Mouse (Mus musculus) kidney, adult 2 months (tissue): ENCODE results near the gene Mcm6. TPM values are rescaled to one million over a fixed set of nuclear protein-coding genes. Genes with fewer than 3 reads are reported as not detected.
A peak's percentile ranks its signal among the peaks of the same experiment; 100 is the strongest.

Experiments
- DNase-seq: peaks from one replicate; pipeline ENCODE4 v3.0.0; 2021
- H3K27ac ChIP-seq: fragments of 200-500 bp; 2 replicates; pipeline ENCODE4 v1.5.1; 2012; ENCODE audit warnings: low read depth, low read length, control low read depth, inconsistent platforms; ENCODE audit not compliant: insufficient read depth
- H3K27me3 ChIP-seq: fragments of 200-500 bp; replicated peaks from 2 replicates; pipeline ENCODE4 v1.6.1; 2012; ENCODE audit warnings: mild to moderate bottlenecking, moderate library complexity, low read length, inconsistent platforms; ENCODE audit not compliant: control insufficient read depth, insufficient read depth
- H3K36me3 ChIP-seq: fragments of 200-500 bp; 2 replicates; pipeline ENCODE4 v1.6.1; 2012; ENCODE audit warnings: mild to moderate bottlenecking, moderate library complexity, low read length, inconsistent platforms; ENCODE audit not compliant: control insufficient read depth, insufficient read depth
- H3K4me1 ChIP-seq: fragments of 200-500 bp; 2 replicates; pipeline ENCODE4 v1.6.1; 2011; ENCODE audit warnings: low read length; ENCODE audit not compliant: control insufficient read depth, insufficient read depth
- H3K4me3 ChIP-seq: fragments of 200-500 bp; 2 replicates; pipeline ENCODE4 v1.5.1; 2011; ENCODE audit warnings: mild to moderate bottlenecking, low read depth, low read length, control low read depth; ENCODE audit not compliant: insufficient read depth
- CTCF ChIP-seq: fragments of 200-500 bp; conservative IDR thresholded peaks from 2 replicates; pipeline ENCODE4 v1.5.1; 2011; ENCODE audit warnings: low read depth, mild to moderate bottlenecking, control low read depth, low read length, moderate library complexity, mixed read lengths; ENCODE audit not compliant: insufficient read depth, insufficient read length
- POLR2A ChIP-seq: fragments of 200-500 bp; IDR thresholded peaks from one replicate; pipeline ENCODE4 v1.6.1; 2011; ENCODE audit warnings: low read depth, low read length, control low read depth
- WGBS: fragments of 180-500 bp; shearing (Covaris S2); methylation state at CpG from one replicate; pipeline ENCODE4 v1.1.7; 2018; 5-methylcytosine and 5-hydroxymethylcytosine counted together
- polyA plus RNA-seq: library from polyadenylated mRNA; depleted of rRNA; stranded (reverse); fragments of >200 nt; gene quantifications from 2 replicates; pipeline ENCODE4 v1.2.3, GENCODE M21; 2012

The Mcm6 gene
- polyA plus RNA-seq, 1 experiment = 8.3 TPM

- no peaks in the 10 kb centered on the region for H3K27me3 ChIP-seq
- WGBS = under 1% methylated on average over 35 of the region's 35 CpGs
- H3K4me3 ChIP-seq = peak overlapping the region; percentile 84
- no peak overlapping the region for H3K27ac ChIP-seq
- H3K36me3 ChIP-seq = no peaks in the 10 kb centered on the region; the same call in 1 of the 2 replicates
- H3K4me1 ChIP-seq = peaks cover 18% of the 10 kb centered on the region
- DNase-seq = peak; percentile 32
- TF ChIP-seq POLR2A = no peak
- TF ChIP-seq CTCF = no peak
Measured at GRCm38 (mm10) chr1:128358916-128359553, 429 bp downstream of the Mcm6 start.

GRCm38 (mm10) chr1:128358276-128358675, 1.2 kb downstream of the Mcm6 start:
- no peak for DNase-seq
- TF ChIP-seq CTCF (no peak), POLR2A (no peak)
- Histone ChIP-seq H3K27me3 (no peaks in the 10 kb centered on the region), H3K4me3 (no peak overlapping the region), H3K27ac (no peak overlapping the region), H3K4me1 (peaks cover 18% of the 10 kb centered on the region), H3K36me3 (no peaks in the 10 kb centered on the region; the same call in 1 of the 2 replicates)
- WGBS = 64% methylated on average over 6 of the region's 6 CpGs

- Histone ChIP-seq H3K4me1 (peaks cover 18% of the 10 kb centered on the region), H3K4me3 (no peak overlapping the region), H3K27me3 (no peaks in the 10 kb centered on the region), H3K27ac (no peak overlapping the region), H3K36me3 (no peaks in the 10 kb centered on the region)
- DNase-seq = no peak
- TF ChIP-seq POLR2A (no peak), CTCF (no peak)
- WGBS = 37% methylated on average over 3 of the region's 3 CpGs
Measured at GRCm38 (mm10) chr1:128357452-128357851, 2.0 kb downstream of the Mcm6 start.

- TF ChIP-seq CTCF (no peak), POLR2A (no peak)
- peaks cover 11% of the 10 kb centered on the region for H3K4me1 ChIP-seq
- no peak overlapping the region for H3K27ac ChIP-seq
- H3K36me3 ChIP-seq = peaks cover 2% of the 10 kb centered on the region; the same call in 1 of the 2 replicates
- 93% methylated on average over 3 of the region's 3 CpGs for WGBS
- H3K4me3 ChIP-seq = no peak overlapping the region
- H3K27me3 ChIP-seq = no peaks in the 10 kb centered on the region
- DNase-seq = no peak
Measured at GRCm38 (mm10) chr1:128353092-128353491, 6.4 kb downstream of the Mcm6 start.

- WGBS = 82% methylated on average over 10 of the region's 10 CpGs
- no peak for DNase-seq
- Histone ChIP-seq H3K4me3 (no peak overlapping the region), H3K36me3 (peaks cover 3% of the 10 kb centered on the region), H3K4me1 (no peaks in the 10 kb centered on the region), H3K27me3 (no peaks in the 10 kb centered on the region), H3K27ac (no peak overlapping the region)
- TF ChIP-seq POLR2A = no peak
- TF ChIP-seq CTCF = no peak
Measured at GRCm38 (mm10) chr1:128344232-128344631, 15.2 kb downstream of the Mcm6 start.

- Histone ChIP-seq H3K4me3 (no peak overlapping the region), H3K36me3 (peaks cover 2% of the 10 kb centered on the region), H3K27me3 (no peaks in the 10 kb centered on the region), H3K27ac (no peak overlapping the region), H3K4me1 (no peaks in the 10 kb centered on the region)
- TF ChIP-seq CTCF = no peak
- no peak for TF ChIP-seq POLR2A
- no peak for DNase-seq
- WGBS = 90% methylated on average over 13 of the region's 13 CpGs
Measured at GRCm38 (mm10) chr1:128337708-128338320, 21.6 kb downstream of the Mcm6 start.

GRCm38 (mm10) chr1:128330313-128330712, 29.2 kb downstream of the Mcm6 start:
- Histone ChIP-seq H3K36me3 (no peaks in the 10 kb centered on the region), H3K4me3 (no peak overlapping the region), H3K27ac (no peak overlapping the region), H3K4me1 (no peaks in the 10 kb centered on the region), H3K27me3 (no peaks in the 10 kb centered on the region)
- TF ChIP-seq CTCF (no peak), POLR2A (no peak)
- WGBS = 100% methylated on average over 1 of the region's 1 CpGs
- no peak for DNase-seq

GRCm38 (mm10) chr1:128328218-128328617, 31.2 kb downstream of the Mcm6 start, which contains the start of gene Lct:
TSS of gene Lct (minus strand) at chr1:128328318.
- 89% methylated on average over 3 of the region's 3 CpGs for WGBS
- no peak within 1 kb of the TSS for H3K4me3 ChIP-seq
- H3K27me3 ChIP-seq = no peaks in the 10 kb centered on the region
- H3K27ac ChIP-seq = no peak within 1 kb of the TSS
- TF ChIP-seq CTCF (no peak), POLR2A (no peak)
- H3K4me1 ChIP-seq = no peaks in the 10 kb centered on the region
- no peaks in the 10 kb centered on the region for H3K36me3 ChIP-seq
- no peak for DNase-seq
